In genomic region chr2:101665058-101665702, GRCm38 (mm10) we compare ENCODE assay signal across 9 mouse cellular contexts. TPM values are rescaled to one million over a fixed set of nuclear protein-coding genes. Genes with fewer than 3 reads are reported as not detected.
A peak's percentile ranks its signal among the peaks of the same experiment; 100 is the strongest.
DNase-seq lines count a peak whose midpoint lies in the region; ATAC-seq and TF ChIP-seq lines count a peak whose summit lies in the region.
"Had no signal": no experiment of that assay in that cellular context is flagged by ENCODE, and none has a peak within 500 bp of the region (broad histone marks: within the 10 kb centered on the region; RNA-seq: fewer than 3 reads in every experiment).

No protein-coding gene starts in this region.

- no peaks in the 10 kb centered on the region for H3K36me3 ChIP-seq in embryonic facial prominence, embryonic 12.5 days
- H3K36me3 ChIP-seq in heart, adult 2 months (ENCODE audit: control insufficient read depth, insufficient read depth, low read length): no peaks in the 10 kb centered on the region
- no peaks in the 10 kb centered on the region for H3K36me3 ChIP-seq in limb, embryonic 12.5 days
- no peaks in the 10 kb centered on the region for H3K36me3 ChIP-seq in midbrain, embryonic 16.5 days (ENCODE audit: control insufficient read depth, insufficient read depth, low read length)

- H3K4me2 ChIP-seq in embryonic facial prominence, embryonic 12.5 days (replicated peaks): no peak overlapping the region
- no peak overlapping the region for H3K4me2 ChIP-seq in limb, embryonic 12.5 days
- no peak overlapping the region for H3K4me2 ChIP-seq in midbrain, embryonic 16.5 days (ENCODE audit: low read length)

- H3K9ac ChIP-seq in embryonic facial prominence, embryonic 12.5 days: no peak overlapping the region
- no peak overlapping the region for H3K9ac ChIP-seq in heart, adult 2 months (ENCODE audit: low read depth, low read length)
- H3K9ac ChIP-seq in limb, embryonic 12.5 days (replicated peaks): no peak overlapping the region
- no peak overlapping the region for H3K9ac ChIP-seq in midbrain, embryonic 16.5 days (ENCODE audit: low read depth, low read length)

- H3K27ac ChIP-seq in embryonic facial prominence, embryonic 12.5 days: no peak overlapping the region
- peak overlapping the region; percentile 4; the same call in 1 of the 2 replicates for H3K27ac ChIP-seq in heart, adult 2 months
- H3K27ac ChIP-seq in limb, embryonic 12.5 days: no peak overlapping the region
- H3K27ac ChIP-seq in midbrain, embryonic 16.5 days (ENCODE audit: low read length): no peak overlapping the region

- no peaks in the 10 kb centered on the region for H3K79me2 ChIP-seq in heart, adult 2 months (replicated peaks; ENCODE audit: control insufficient read depth, insufficient read depth, low read length)

- TF ChIP-seq POLR2A in heart, adult 2 months (IDR thresholded peaks at IDR 0.05; ENCODE audit: insufficient read depth, low read depth, low read length): no peak

- 0 out of 2 replicates have a peak, but pooled peaks have one; percentile 41 for TF ChIP-seq EP300 in heart, adult 2 months (IDR thresholded peaks at IDR 0.05; ENCODE audit: insufficient read depth, low read depth, low read length)

- peak; percentile 72 for DNase-seq in 416B (ENCODE audit: low read depth)
- peak; percentile 83 for DNase-seq in adrenal gland, postnatal 10 days
- DNase-seq in heart, adult 2 months: peak; percentile 70 to 71
- peak; percentile 62 to 84 for DNase-seq in kidney, adult 8-10 months
- peak; percentile 29 to 60 for DNase-seq in spleen, postnatal 14 days (ENCODE audit: low spot score in 2 of 2)

- 0 out of 2 replicates have a peak, but pooled peaks have one; percentile 69 for ATAC-seq in embryonic facial prominence, embryonic 12.5 days (ENCODE audit: insufficient number of reproducible peaks, insufficient read depth, low FRiP score, low TSS enrichment)
- ATAC-seq in limb, embryonic 12.5 days (ENCODE audit: insufficient number of reproducible peaks, insufficient read depth, low FRiP score, low TSS enrichment, low read depth): peak; percentile 81; the same call in 1 of the 2 replicates
- ATAC-seq in midbrain, embryonic 16.5 days: peak; percentile 76; the same call in 1 of the 2 replicates

- TF ChIP-seq CTCF in heart, adult 2 months (IDR thresholded peaks at IDR 0.05): no peak; the same call in 1 of the 2 replicates

- WGBS in embryonic facial prominence, embryonic 12.5 days: 20% methylated on average over 9 of the region's 9 CpGs
- WGBS in heart, adult 2 months: 22% methylated on average over 9 of the region's 9 CpGs
- 24% methylated on average over 9 of the region's 9 CpGs for WGBS in limb, embryonic 12.5 days
- WGBS in midbrain, embryonic 16.5 days: 20% methylated on average over 9 of the region's 9 CpGs

- H3K4me3 ChIP-seq in embryonic facial prominence, embryonic 12.5 days: no peak overlapping the region
- no peak overlapping the region for H3K4me3 ChIP-seq in heart, adult 2 months
- no peak overlapping the region for H3K4me3 ChIP-seq in limb, embryonic 12.5 days (replicated peaks)
- no peak overlapping the region for H3K4me3 ChIP-seq in midbrain, embryonic 16.5 days (ENCODE audit: low read depth, low read length)

- 0 out of 2 replicates have a peak, but pooled peaks cover 5% of the 10 kb centered on the region for H3K4me1 ChIP-seq in embryonic facial prominence, embryonic 12.5 days
- H3K4me1 ChIP-seq in heart, adult 2 months (ENCODE audit: control insufficient read depth, insufficient read depth, low read length): peaks cover 2% of the 10 kb centered on the region
- H3K4me1 ChIP-seq in limb, embryonic 12.5 days (replicated peaks): no peaks in the 10 kb centered on the region
- 0 out of 2 replicates have a peak, but pooled peaks cover 2% of the 10 kb centered on the region for H3K4me1 ChIP-seq in midbrain, embryonic 16.5 days (ENCODE audit: control insufficient read depth, insufficient read depth, low read length)

- no peaks in the 10 kb centered on the region for H3K27me3 ChIP-seq in embryonic facial prominence, embryonic 12.5 days
- H3K27me3 ChIP-seq in heart, adult 2 months (ENCODE audit: control insufficient read depth, insufficient read depth, low read length): no peaks in the 10 kb centered on the region; the same call in 1 of the 2 replicates
- H3K27me3 ChIP-seq in limb, embryonic 12.5 days: 0 out of 2 replicates have a peak, but pooled peaks cover 4% of the 10 kb centered on the region
- no peaks in the 10 kb centered on the region for H3K27me3 ChIP-seq in midbrain, embryonic 16.5 days (ENCODE audit: control insufficient read depth, insufficient read depth, low read depth, low read length)

- intact Hi-C loops in heart, adult 2 months (cut with DNase I): loop anchor here (1.0 to 5.0 kb wide), 2 partner anchors 38 to 206 kb away; no protein-coding TSS in a partner anchor

- H3K9me3 ChIP-seq in embryonic facial prominence, embryonic 12.5 days: no peaks in the 10 kb centered on the region
- H3K9me3 ChIP-seq in limb, embryonic 12.5 days: no peaks in the 10 kb centered on the region
- no peaks in the 10 kb centered on the region for H3K9me3 ChIP-seq in midbrain, embryonic 16.5 days (replicated peaks; ENCODE audit: control insufficient read depth, low read length, poor library complexity, severe bottlenecking)

RNA-seq across cellular contexts. Expression of gene Traf6, which starts 13.0 kb away (rescaled TPM):
- 10 to 100 TPM; 17.0 to 18.1 TPM for total RNA-seq in adrenal gland, postnatal 10 days (2021)
- 10.4 and 11.4 TPM in 2 replicates for polyA plus RNA-seq in embryonic facial prominence, embryonic 12.5 days (2016; fragmentation: Nextera tagmentation; extraction: Ambion mirVana)
- 10 to 100 TPM in 1 of 2 experiments, 1 to 10 TPM in 1; 8.3 to 10.8 TPM for total RNA-seq in heart, adult 2 months (2021)
- polyA plus RNA-seq in heart, adult 2 months (2012; rRNA removed): 4.9 and 9.0 TPM in 2 replicates
- 11.3 and 12.6 TPM in 2 replicates for polyA plus RNA-seq in limb, embryonic 12.5 days (2016; fragmentation: Nextera tagmentation; extraction: Ambion mirVana)
- 5.2 and 6.8 TPM in 2 replicates for polyA plus RNA-seq in midbrain, embryonic 16.5 days (2015; fragmentation: Nextera tagmentation; extraction: Ambion mirVana)

RNA-seq across cellular contexts. Expression of gene B230118H07Rik, which starts 15.8 kb away (rescaled TPM):
- total RNA-seq in adrenal gland, postnatal 10 days (2021): 10 to 100 TPM; 37.1 to 46.2 TPM
- 59.3 and 59.9 TPM in 2 replicates for polyA plus RNA-seq in embryonic facial prominence, embryonic 12.5 days (2016; fragmentation: Nextera tagmentation; extraction: Ambion mirVana)
- 10 to 100 TPM; 90.4 to 99.4 TPM for total RNA-seq in heart, adult 2 months (2021)
- polyA plus RNA-seq in heart, adult 2 months (2012; rRNA removed): 12.9 and 33.0 TPM in 2 replicates
- polyA plus RNA-seq in limb, embryonic 12.5 days (2016; fragmentation: Nextera tagmentation; extraction: Ambion mirVana): 57.7 and 58.1 TPM in 2 replicates
- 48.3 and 50.7 TPM in 2 replicates for polyA plus RNA-seq in midbrain, embryonic 16.5 days (2015; fragmentation: Nextera tagmentation; extraction: Ambion mirVana)

RNA-seq across cellular contexts. Expression of gene Rag1, which starts 15.9 kb away (rescaled TPM):
- total RNA-seq in adrenal gland, postnatal 10 days (2021): under 1 TPM; 0.42 to 0.60 TPM
- 0.60 and 0.81 TPM in 2 replicates for polyA plus RNA-seq in embryonic facial prominence, embryonic 12.5 days (2016; fragmentation: Nextera tagmentation; extraction: Ambion mirVana)
- total RNA-seq in heart, adult 2 months (2021): under 1 TPM in 1 of 2 experiments, not detected in 1; 0.05 TPM
- 0.02 and 0.03 TPM in 2 replicates for polyA plus RNA-seq in heart, adult 2 months (2012; rRNA removed)
- 0.34 and 0.51 TPM in 2 replicates for polyA plus RNA-seq in limb, embryonic 12.5 days (2016; fragmentation: Nextera tagmentation; extraction: Ambion mirVana)
- 0.13 and 0.16 TPM in 2 replicates for polyA plus RNA-seq in midbrain, embryonic 16.5 days (2015; fragmentation: Nextera tagmentation; extraction: Ambion mirVana)

RNA-seq across cellular contexts. Expression of gene Rag2, which starts 40.7 kb away (rescaled TPM):
- total RNA-seq in adrenal gland, postnatal 10 days (2021): under 1 TPM in 1 of 2 experiments, not detected in 1; 0.09 TPM
- 0.09 and 0.31 TPM in 2 replicates for polyA plus RNA-seq in embryonic facial prominence, embryonic 12.5 days (2016; fragmentation: Nextera tagmentation; extraction: Ambion mirVana)
- not detected for total RNA-seq in heart, adult 2 months (2021)
- polyA plus RNA-seq in heart, adult 2 months (2012; rRNA removed): not detected in 2 replicates
- polyA plus RNA-seq in limb, embryonic 12.5 days (2016; fragmentation: Nextera tagmentation; extraction: Ambion mirVana): not detected in 2 replicates
- 0.11 TPM in 1 of 2 replicates, not detected in the other for polyA plus RNA-seq in midbrain, embryonic 16.5 days (2015; fragmentation: Nextera tagmentation; extraction: Ambion mirVana)
- total RNA-seq: adrenal gland, postnatal 4 days had no signal
